Mouse (Mus musculus) bone marrow, adult 2 months (tissue): ENCODE results near the gene Vamp5.

Experiments
- CTCF ChIP-seq: fragments of 200-500 bp; IDR thresholded peaks from 2 replicates; pipeline ENCODE4 v1.5.1; 2011; ENCODE audit warnings: low read length, control low read depth; ENCODE audit not compliant: control insufficient read depth, insufficient read depth
- POLR2A ChIP-seq: fragments of 200-500 bp; IDR thresholded peaks from 2 replicates; pipeline ENCODE4 v1.6.1; 2011; ENCODE audit warnings: low read depth, mild to moderate bottlenecking, control low read depth, low read length, borderline replicate concordance; ENCODE audit not compliant: control insufficient read depth

DNA sequence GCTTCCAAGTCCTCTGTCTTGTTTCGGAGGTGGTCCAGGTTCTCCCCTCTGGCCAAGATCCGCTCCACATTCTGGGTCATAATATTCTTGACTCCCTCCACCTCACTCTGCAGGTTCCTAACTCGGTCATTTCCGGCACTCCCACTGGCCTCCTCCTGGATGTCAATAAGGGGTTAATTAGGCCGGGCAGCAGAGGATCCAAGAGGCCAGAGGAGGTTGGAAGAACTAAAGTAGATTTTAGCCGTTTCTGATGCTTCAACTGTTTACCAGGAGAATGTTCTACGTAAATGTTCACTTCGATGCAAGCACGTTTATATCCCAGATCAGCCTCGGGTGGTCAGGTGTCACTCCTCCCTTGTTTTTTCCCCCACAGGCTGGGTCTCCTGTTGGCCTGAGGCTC lies 8.0 kb upstream of the Vamp5 start:
- no peak for TF ChIP-seq CTCF
- no peak for TF ChIP-seq POLR2A
